ENCODE assay signal across 9 mouse cellular contexts in genomic region chr5:139956859-139957258, GRCm38 (mm10). TPM values are rescaled to one million over a fixed set of nuclear protein-coding genes. Genes with fewer than 3 reads are reported as not detected.
DNase-seq lines count a peak whose midpoint lies in the region; ATAC-seq lines count a peak whose summit lies in the region.
"Had no signal": no experiment of that assay in that cellular context is flagged by ENCODE, and none has a peak within 500 bp of the region (broad histone marks: within the 10 kb centered on the region; RNA-seq: fewer than 3 reads in every experiment).

No protein-coding gene starts in this region.

- no peaks in the 10 kb centered on the region for H3K36me3 ChIP-seq in embryonic facial prominence, embryonic 12.5 days
- H3K36me3 ChIP-seq in intestine, embryonic 15.5 days: no peaks in the 10 kb centered on the region
- H3K36me3 ChIP-seq: liver, embryonic 15.5 days had no signal

- H3K9me3 ChIP-seq in embryonic facial prominence, embryonic 12.5 days: no peaks in the 10 kb centered on the region
- H3K9me3 ChIP-seq in intestine, embryonic 15.5 days: no peaks in the 10 kb centered on the region
- H3K9me3 ChIP-seq: liver, embryonic 15.5 days had no signal

- H3K27ac ChIP-seq in embryonic facial prominence, embryonic 12.5 days: no peak overlapping the region
- H3K27ac ChIP-seq in intestine, embryonic 15.5 days: no peak overlapping the region
- H3K27ac ChIP-seq: liver, embryonic 15.5 days had no signal

- no peaks in the 10 kb centered on the region for H3K27me3 ChIP-seq in embryonic facial prominence, embryonic 12.5 days
- no peaks in the 10 kb centered on the region for H3K27me3 ChIP-seq in intestine, embryonic 15.5 days (replicated peaks)
- H3K27me3 ChIP-seq: liver, embryonic 15.5 days had no signal

- H3K9ac ChIP-seq in embryonic facial prominence, embryonic 12.5 days: no peak overlapping the region
- no peak overlapping the region for H3K9ac ChIP-seq in intestine, embryonic 15.5 days
- H3K9ac ChIP-seq: liver, embryonic 15.5 days had no signal

- H3K4me2 ChIP-seq in embryonic facial prominence, embryonic 12.5 days (replicated peaks): no peak overlapping the region
- peak overlapping the region; percentile 39 for H3K4me2 ChIP-seq in intestine, embryonic 15.5 days (replicated peaks)
- H3K4me2 ChIP-seq: liver, embryonic 15.5 days had no signal

- H3K4me3 ChIP-seq in embryonic facial prominence, embryonic 12.5 days: no peak overlapping the region
- H3K4me3 ChIP-seq in intestine, embryonic 15.5 days (replicated peaks): no peak overlapping the region
- H3K4me3 ChIP-seq: liver, embryonic 15.5 days had no signal

- peak; percentile 84; the same call in 1 of the 2 replicates for ATAC-seq in embryonic facial prominence, embryonic 12.5 days (ENCODE audit: insufficient number of reproducible peaks, insufficient read depth, low FRiP score, low TSS enrichment)
- peak; percentile 72 for ATAC-seq in intestine, embryonic 15.5 days

- peak; percentile 22 to 32 for DNase-seq in layer of hippocampus, postnatal 10 days (ENCODE audit: low spot score in 2 of 2)
- no peak for DNase-seq in layer of hippocampus, adult 18-20 months (ENCODE audit: low spot score in 2 of 2)
- DNase-seq in lung, postnatal 36 days: peak; percentile 55
- no peak for DNase-seq in c-Kit-positive CD71-positive TER-119-positive erythroid progenitor cells, embryonic 14.5 days (ENCODE audit: low spot score)
- no peak for DNase-seq in ovary, postnatal 36 days (ENCODE audit: low spot score)
- DNase-seq in right cerebral cortex, postnatal 25 days: no peak

- H3K4me1 ChIP-seq in embryonic facial prominence, embryonic 12.5 days: peaks cover 17% of the 10 kb centered on the region
- 0 out of 2 replicates have a peak, but pooled peaks cover 7% of the 10 kb centered on the region for H3K4me1 ChIP-seq in intestine, embryonic 15.5 days (replicated peaks)
- H3K4me1 ChIP-seq: liver, embryonic 15.5 days had no signal

- WGBS in embryonic facial prominence, embryonic 12.5 days: 21% methylated on average over 10 of the region's 10 CpGs
- 23% methylated on average over 10 of the region's 10 CpGs for WGBS in intestine, embryonic 15.5 days

RNA-seq across cellular contexts. Expression of gene Elfn1, which starts 49.1 kb away (rescaled TPM):
- 10 to 100 TPM; 36.1 to 41.9 TPM for total RNA-seq in layer of hippocampus, postnatal 10 days (2021)
- 10 to 100 TPM; 24.4 to 32.3 TPM for total RNA-seq in layer of hippocampus, adult 18-20 months (2021)
- 0.15 and 0.45 TPM in 2 replicates for polyA plus RNA-seq in embryonic facial prominence, embryonic 12.5 days (2016; fragmentation: Nextera tagmentation; extraction: Ambion mirVana)
- polyA plus RNA-seq in intestine, embryonic 15.5 days (2015; fragmentation: Nextera tagmentation; extraction: Ambion mirVana): 0.19 and 0.20 TPM in 2 replicates

Comparison
In these comparisons a context has a peak if more than half of its experiments do, and no peak if none do; other contexts are left out.
1. DNase-seq: peak in layer of hippocampus, postnatal 10 days (2 of 2) and lung, postnatal 36 days (single experiment); none in layer of hippocampus, adult 18-20 months (0 of 2), c-Kit-positive CD71-positive TER-119-positive erythroid progenitor cells, embryonic 14.5 days (single experiment), ovary, postnatal 36 days (single experiment) and right cerebral cortex, postnatal 25 days (single experiment).